Mouse (Mus musculus) embryonic facial prominence, embryonic 14.5 days (tissue): ENCODE results near the gene Nacc2. TPM values are rescaled to one million over a fixed set of nuclear protein-coding genes. Genes with fewer than 3 reads are reported as not detected.

Experiments used
- ATAC-seq: fragments of 200-750 bp; cut with Nextera tagmentation; 2 replicates; pipeline ENCODE4 v1.8.0; 2017; ENCODE audit warnings: low read depth, moderate number of reproducible peaks, moderate TSS enrichment
- DNase-seq: peaks from one replicate; pipeline ENCODE4 v3.0.0-alpha.2; 2015; ENCODE audit warnings: low spot score
- H3K27ac ChIP-seq: fragments of 300-500 bp; sonication (generic); replicated peaks from 2 replicates; pipeline ENCODE4 v1.5.1; 2014; ENCODE audit warnings: low read depth, mild to moderate bottlenecking, low read length, moderate library complexity
- H3K27me3 ChIP-seq: fragments of 300-500 bp; sonication (generic); replicated peaks from 2 replicates; pipeline ENCODE4 v1.6.1; 2014; ENCODE audit warnings: low read length; ENCODE audit not compliant: control insufficient read depth, insufficient read depth
- H3K36me3 ChIP-seq: fragments of 300-500 bp; sonication (generic); 2 replicates; pipeline ENCODE4 v1.6.1; 2014; ENCODE audit warnings: low read length, mixed read lengths; ENCODE audit not compliant: control insufficient read depth, insufficient read depth
- H3K4me1 ChIP-seq: fragments of 300-500 bp; sonication (generic); 2 replicates; pipeline ENCODE4 v1.6.1; 2014; ENCODE audit warnings: antibody characterized with exemption, low read length; ENCODE audit not compliant: control insufficient read depth, insufficient read depth
- H3K4me2 ChIP-seq: fragments of 300-500 bp; sonication (generic); 2 replicates; pipeline ENCODE4 v1.6.1; 2014; ENCODE audit warnings: low read depth, mild to moderate bottlenecking, low read length, moderate library complexity, mixed read lengths
- H3K4me3 ChIP-seq: fragments of 300-500 bp; sonication (generic); 2 replicates; pipeline ENCODE4 v1.5.1; 2014; ENCODE audit warnings: low read depth, mild to moderate bottlenecking, low read length
- H3K9ac ChIP-seq: fragments of 300-500 bp; sonication (generic); 2 replicates; pipeline ENCODE4 v1.6.1; 2014; ENCODE audit warnings: low read depth, mild to moderate bottlenecking, low read length, moderate library complexity, mixed read lengths
- H3K9me3 ChIP-seq: fragments of 300-500 bp; sonication (generic); 2 replicates; pipeline ENCODE4 v1.6.1; 2016; ENCODE audit warnings: low read length; ENCODE audit not compliant: control insufficient read depth
- WGBS: fragments of 180-500 bp; shearing (Covaris S2); extraction: QIAGEN DNeasy Blood & Tissue Kit; methylation state at CpG from one replicate; pipeline ENCODE4 v1.1.7; 2014; 5-methylcytosine and 5-hydroxymethylcytosine counted together
- polyA plus RNA-seq: library from polyadenylated mRNA; unstranded; fragments of >200 nt; fragmentation: Nextera tagmentation; extraction: Ambion mirVana; gene quantifications from 2 replicates; pipeline ENCODE4 v1.2.1, GENCODE M21; 2014

Nacc2 gene
- polyA plus RNA-seq, 1 experiment from 2014 or later: 8.9 TPM

- 6% methylated on average over 23 of the region's 25 CpGs for WGBS
Measured at GRCm38 (mm10) chr2:26132628-26133551, 9.9 kb upstream of the Nacc2 start.

GRCm38 (mm10) chr2:26131327-26131726 is 8.3 kb upstream of the Nacc2 start:
- Histone ChIP-seq H3K4me2 (no peak overlapping the region), H3K27ac (no peak overlapping the region), H3K4me3 (no peak overlapping the region), H3K9me3 (no peaks in the 10 kb centered on the region), H3K9ac (no peak overlapping the region), H3K36me3 (0 out of 2 replicates have a peak, but pooled peaks cover 5% of the 10 kb centered on the region), H3K4me1 (peaks cover 16% of the 10 kb centered on the region), H3K27me3 (no peaks in the 10 kb centered on the region)
- ATAC-seq (no peak), DNase-seq (no peak)
- WGBS: 59% methylated on average over 2 of the region's 2 CpGs

More at GRCm38 (mm10) chr2:26132628-26133551, 9.9 kb upstream of the Nacc2 start:
- H3K27me3 ChIP-seq: no peaks in the 10 kb centered on the region
- H3K27ac ChIP-seq: peak overlapping the region; percentile 79
- DNase-seq: peak; percentile 93
- H3K4me2 ChIP-seq: peak overlapping the region; percentile 70
- peak overlapping the region; percentile 69 for H3K9ac ChIP-seq
- peak overlapping the region; percentile 38 for H3K4me3 ChIP-seq
- no peaks in the 10 kb centered on the region for H3K9me3 ChIP-seq
- peaks cover 16% of the 10 kb centered on the region for H3K4me1 ChIP-seq
- ATAC-seq: peak; percentile 85
- H3K36me3 ChIP-seq: peaks cover 13% of the 10 kb centered on the region; the same call in 1 of the 2 replicates

- no peak overlapping the region for H3K4me3 ChIP-seq
- ATAC-seq (no peak), DNase-seq (peak; percentile 32)
- H3K4me2 ChIP-seq: no peak overlapping the region
- no peaks in the 10 kb centered on the region for H3K27me3 ChIP-seq
- H3K9me3 ChIP-seq: no peaks in the 10 kb centered on the region
- peaks cover 16% of the 10 kb centered on the region for H3K4me1 ChIP-seq
- H3K36me3 ChIP-seq: no peaks in the 10 kb centered on the region
- 0 out of 2 replicates have a peak overlapping the region, but pooled peaks have one; percentile 22 for H3K9ac ChIP-seq
- 0 out of 2 replicates have a peak overlapping the region, but pooled peaks have one; percentile 21 for H3K27ac ChIP-seq
- WGBS: 28% methylated on average over 3 of the region's 3 CpGs
Measured at GRCm38 (mm10) chr2:26129962-26130361, 6.9 kb upstream of the Nacc2 start.

GRCm38 (mm10) chr2:26129346-26129745 is 6.3 kb upstream of the Nacc2 start:
- 92% methylated on average over 2 of the region's 2 CpGs for WGBS
- H3K4me2 ChIP-seq: no peak overlapping the region
- H3K4me1 ChIP-seq: peaks cover 16% of the 10 kb centered on the region
- H3K27ac ChIP-seq: no peak overlapping the region
- H3K4me3 ChIP-seq: no peak overlapping the region
- no peaks in the 10 kb centered on the region for H3K36me3 ChIP-seq
- ATAC-seq (no peak), DNase-seq (no peak)
- H3K9me3 ChIP-seq: no peaks in the 10 kb centered on the region
- H3K9ac ChIP-seq: no peak overlapping the region
- H3K27me3 ChIP-seq: no peaks in the 10 kb centered on the region

GRCm38 (mm10) chr2:26122171-26123078 is 595 bp downstream of the Nacc2 start:
- Histone ChIP-seq H3K4me3 (peak overlapping the region; percentile 84), H3K36me3 (no peaks in the 10 kb centered on the region), H3K9me3 (no peaks in the 10 kb centered on the region), H3K4me1 (peaks cover 24% of the 10 kb centered on the region; the same call in 1 of the 2 replicates), H3K27ac (no peak overlapping the region), H3K27me3 (peaks cover 17% of the 10 kb centered on the region), H3K4me2 (peak overlapping the region; percentile 83), H3K9ac (peak overlapping the region; percentile 79)
- peak; percentile 44; the same call in 1 of the 2 replicates for ATAC-seq
- WGBS: 0% methylated on average over 23 of the region's 109 CpGs
- no peak for DNase-seq

GRCm38 (mm10) chr2:26121541-26122083 is 1.4 kb downstream of the Nacc2 start:
- Histone ChIP-seq H3K4me3 (peak overlapping the region; percentile 84), H3K9ac (peak overlapping the region; percentile 79; the same call in 1 of the 2 replicates), H3K9me3 (no peaks in the 10 kb centered on the region), H3K27me3 (peaks cover 17% of the 10 kb centered on the region), H3K4me2 (peak overlapping the region; percentile 83), H3K27ac (no peak overlapping the region), H3K4me1 (peaks cover 24% of the 10 kb centered on the region; the same call in 1 of the 2 replicates), H3K36me3 (no peaks in the 10 kb centered on the region)
- WGBS: 18% methylated on average over 17 of the region's 17 CpGs
- DNase-seq (no peak), ATAC-seq (no peak)

- Histone ChIP-seq H3K36me3 (no peaks in the 10 kb centered on the region), H3K9me3 (no peaks in the 10 kb centered on the region), H3K27ac (no peak overlapping the region), H3K4me3 (no peak overlapping the region), H3K27me3 (peaks cover 17% of the 10 kb centered on the region), H3K4me1 (peaks cover 24% of the 10 kb centered on the region; the same call in 1 of the 2 replicates), H3K4me2 (no peak overlapping the region), H3K9ac (no peak overlapping the region)
- 66% methylated on average over 2 of the region's 2 CpGs for WGBS
- no peak for ATAC-seq
- no peak for DNase-seq
Measured at GRCm38 (mm10) chr2:26119626-26120025, 3.4 kb downstream of the Nacc2 start.

- Histone ChIP-seq H3K9me3 (no peaks in the 10 kb centered on the region), H3K4me3 (no peak overlapping the region), H3K4me2 (no peak overlapping the region), H3K27me3 (peaks cover 17% of the 10 kb centered on the region), H3K27ac (no peak overlapping the region), H3K4me1 (peaks cover 24% of the 10 kb centered on the region; the same call in 1 of the 2 replicates), H3K9ac (no peak overlapping the region), H3K36me3 (no peaks in the 10 kb centered on the region)
- DNase-seq: no peak
- ATAC-seq: no peak
- WGBS: 24% methylated on average over 2 of the region's 2 CpGs
Measured at GRCm38 (mm10) chr2:26119310-26119592, 3.8 kb downstream of the Nacc2 start.
